Mouse (Mus musculus) embryonic facial prominence, embryonic 12.5 days (tissue): ENCODE measurements around the gene Zfp787. TPM values are rescaled to one million over a fixed set of nuclear protein-coding genes. Genes with fewer than 3 reads are reported as not detected.
"Not testable (repeated sequence)": the region's sequence is repeated elsewhere in the genome, so short reads cannot be mapped to it uniquely, and the experiment has no call there.

ENCODE experiments used
- ATAC-seq: fragments of 200-750 bp; cut with Nextera tagmentation; 2 replicates; pipeline ENCODE4 v1.8.0; 2017; ENCODE audit not compliant: insufficient number of reproducible peaks, insufficient read depth, low FRiP score, low TSS enrichment
- H3K27ac ChIP-seq: fragments of 300-500 bp; sonication (generic); 2 replicates; pipeline ENCODE4 v1.5.1; 2016; ENCODE audit warnings: mild to moderate bottlenecking
- H3K27me3 ChIP-seq: fragments of 300-500 bp; sonication (generic); 2 replicates; pipeline ENCODE4 v1.6.1; 2016; ENCODE audit warnings: mild to moderate bottlenecking, moderate library complexity
- H3K36me3 ChIP-seq: fragments of 300-500 bp; sonication (generic); 2 replicates; pipeline ENCODE4 v1.6.1; 2016; ENCODE audit warnings: mild to moderate bottlenecking
- H3K4me1 ChIP-seq: fragments of 300-500 bp; sonication (generic); 2 replicates; pipeline ENCODE4 v1.6.1; 2016
- H3K4me2 ChIP-seq: fragments of 300-500 bp; sonication (generic); replicated peaks from 2 replicates; pipeline ENCODE4 v1.6.1; 2016; ENCODE audit warnings: mild to moderate bottlenecking, moderate library complexity
- H3K4me3 ChIP-seq: fragments of 300-500 bp; sonication (generic); 2 replicates; pipeline ENCODE4 v1.5.1; 2016; ENCODE audit warnings: mild to moderate bottlenecking
- H3K9ac ChIP-seq: fragments of 300-500 bp; sonication (generic); 2 replicates; pipeline ENCODE4 v1.6.1; 2016; ENCODE audit warnings: mild to moderate bottlenecking, moderate library complexity
- H3K9me3 ChIP-seq: fragments of 300-500 bp; sonication (generic); 2 replicates; pipeline ENCODE4 v1.6.1; 2016; ENCODE audit warnings: mild to moderate bottlenecking, moderate library complexity
- WGBS: fragments of 180-500 bp; shearing (Covaris S2); methylation state at CpG from one replicate; pipeline ENCODE4 v1.1.7; 2016; 5-methylcytosine and 5-hydroxymethylcytosine counted together
- polyA plus RNA-seq: library from polyadenylated mRNA; unstranded; fragments of >200 nt; fragmentation: Nextera tagmentation; extraction: Ambion mirVana; gene quantifications from 2 replicates; pipeline ENCODE4 v1.2.1, GENCODE M21; 2016

The Zfp787 gene
- polyA plus RNA-seq, 1 experiment from 2014 or later, result 31.9 TPM

DNA sequence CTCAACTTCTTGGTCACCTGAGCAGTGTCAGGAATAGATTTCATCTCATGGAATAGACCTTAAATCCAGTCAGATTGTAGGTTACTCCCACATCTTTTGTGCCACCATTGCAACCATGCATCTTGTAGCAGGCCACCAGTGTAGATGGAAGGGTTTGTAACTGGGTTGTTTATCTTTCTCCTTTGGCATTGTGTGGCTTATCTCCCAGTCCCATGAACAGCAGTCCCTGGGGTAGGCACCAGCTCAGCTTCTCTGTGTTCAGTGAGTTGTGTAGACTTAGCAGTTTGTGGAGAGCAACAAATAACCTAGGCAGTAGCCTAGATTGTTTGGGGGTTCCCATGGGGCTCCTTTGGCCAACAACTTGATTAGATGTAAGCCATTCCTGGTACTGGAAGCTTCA is 27.1 kb upstream of the Zfp787 start:
- no peak for ATAC-seq
- Histone ChIP-seq H3K4me1 (no peaks in the 10 kb centered on the region), H3K27ac (no peak overlapping the region), H3K9ac (no peak overlapping the region), H3K9me3 (no peaks in the 10 kb centered on the region), H3K36me3 (peaks cover 66% of the 10 kb centered on the region), H3K4me2 (no peak overlapping the region), H3K4me3 (no peak overlapping the region), H3K27me3 (no peaks in the 10 kb centered on the region)

DNA sequence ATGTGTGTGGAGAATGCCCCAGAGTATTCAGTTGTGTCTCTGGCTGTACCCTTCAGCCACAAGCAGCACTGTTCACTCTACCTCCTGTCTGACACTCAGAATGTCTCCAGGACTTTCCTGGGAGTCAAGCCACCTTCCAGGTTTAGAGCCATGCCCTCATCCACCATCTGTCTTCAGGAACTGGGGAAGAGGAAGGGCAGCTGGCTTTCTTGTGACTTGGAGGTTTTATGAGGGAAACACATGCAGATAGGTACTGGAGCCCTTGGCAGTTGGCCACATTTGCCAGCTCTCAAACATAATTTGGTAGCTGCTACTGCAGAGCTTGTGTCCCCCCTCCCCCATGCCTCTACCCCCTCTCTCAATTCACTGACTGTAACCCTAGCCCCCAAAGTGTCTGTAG is 23.2 kb upstream of the Zfp787 start:
- no peak for ATAC-seq
- Histone ChIP-seq H3K36me3 (peaks cover 39% of the 10 kb centered on the region), H3K4me1 (no peaks in the 10 kb centered on the region), H3K9ac (no peak overlapping the region), H3K27me3 (no peaks in the 10 kb centered on the region), H3K4me2 (no peak overlapping the region), H3K4me3 (no peak overlapping the region), H3K9me3 (no peaks in the 10 kb centered on the region), H3K27ac (no peak overlapping the region)

DNA sequence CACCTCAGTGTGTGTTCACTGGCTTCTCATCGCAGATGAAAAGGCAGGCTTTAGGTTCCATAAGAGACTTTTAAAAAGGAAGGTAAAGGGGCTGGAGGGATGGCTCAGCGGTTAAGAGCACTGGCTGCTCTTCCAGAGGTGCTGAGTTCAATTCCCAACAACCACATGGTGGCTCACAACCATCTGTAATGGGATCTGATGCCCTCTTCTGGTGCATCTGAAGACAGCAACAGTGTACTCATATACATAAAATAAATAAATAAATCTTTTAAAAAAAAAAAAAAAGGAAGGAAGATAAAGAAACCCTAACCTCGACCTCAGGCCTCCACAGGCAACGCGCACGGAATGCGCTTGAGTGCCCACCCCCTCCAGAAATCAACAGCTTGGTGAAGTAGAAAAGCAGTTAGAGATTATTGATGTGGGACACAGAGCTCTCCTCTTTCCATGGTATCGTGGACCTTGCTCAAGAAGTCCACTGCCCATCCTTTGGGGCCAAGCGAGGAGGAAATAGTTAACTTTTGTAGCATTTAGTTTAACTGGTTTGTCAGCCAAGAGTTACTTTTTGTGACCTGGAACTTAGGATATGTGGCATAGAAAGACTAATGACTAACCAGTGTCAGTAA is 18.7 kb upstream of the Zfp787 start:
- H3K27ac ChIP-seq, H3K9ac ChIP-seq, H3K4me2 ChIP-seq, H3K27me3 ChIP-seq, ATAC-seq, H3K9me3 ChIP-seq, H3K4me3 ChIP-seq, H3K4me1 ChIP-seq: not testable (repeated sequence)
- H3K36me3 ChIP-seq, result peaks cover 21% of the 10 kb centered on the region
- WGBS, result 91% methylated on average over 9 of the region's 9 CpGs

DNA sequence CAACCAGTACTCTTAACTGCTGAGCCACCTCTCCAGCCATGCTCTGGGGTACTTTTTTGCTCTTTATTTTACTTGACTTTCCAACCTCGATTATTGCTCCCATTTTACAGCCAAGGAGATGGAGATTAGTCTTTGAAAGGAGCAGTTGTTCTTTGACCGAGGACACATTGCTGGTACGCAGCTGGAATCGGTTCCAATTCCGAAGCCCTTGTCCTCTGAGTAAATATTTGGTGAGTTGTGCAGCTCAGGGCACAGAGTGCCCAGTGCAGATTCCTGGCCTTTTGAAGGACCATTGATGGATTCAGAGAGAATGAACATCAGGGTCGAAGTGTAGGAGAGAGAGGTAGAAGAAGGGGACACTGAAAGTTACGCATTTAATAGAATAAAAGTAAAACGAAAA is 18.1 kb upstream of the Zfp787 start:
- WGBS, result 86% methylated on average over 8 of the region's 8 CpGs
- no peak for ATAC-seq
- H3K4me3 ChIP-seq, result no peak overlapping the region

DNA sequence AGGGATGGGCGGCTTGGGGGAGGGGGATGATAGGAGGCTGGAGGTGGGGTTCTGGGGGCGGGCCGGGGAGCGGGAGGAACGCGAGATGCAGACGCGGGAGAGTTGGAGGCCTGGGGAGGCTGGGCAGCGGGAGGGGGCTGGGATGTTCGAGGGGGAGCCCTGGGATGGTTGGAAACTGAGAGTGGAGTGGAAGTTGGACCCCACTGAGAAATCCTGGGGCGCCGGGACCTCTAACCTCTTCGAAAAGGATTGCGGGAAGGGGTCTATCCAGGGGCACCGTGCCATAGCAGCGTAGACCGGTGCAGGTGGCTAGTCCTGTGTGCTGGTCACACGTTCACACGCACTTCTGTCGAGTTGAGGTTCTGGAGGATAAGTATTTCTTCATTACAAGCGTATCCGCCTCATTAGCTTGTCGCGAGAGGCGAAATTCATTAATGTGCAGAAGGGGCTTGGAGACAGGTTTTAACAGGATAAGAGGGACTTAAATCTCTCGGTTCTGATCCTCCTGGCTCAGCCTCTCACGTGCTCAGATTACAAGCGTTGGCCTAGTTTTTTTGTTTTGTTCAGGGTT is 17.0 kb upstream of the Zfp787 start:
- H3K4me3 ChIP-seq, result peak overlapping the region; percentile 68
- ATAC-seq, result peak; percentile 31
- peak overlapping the region; percentile 72 for H3K9ac ChIP-seq
- under 1% methylated on average over 28 of the region's 28 CpGs for WGBS
- H3K27me3 ChIP-seq, result no peaks in the 10 kb centered on the region
- peak overlapping the region; percentile 67 for H3K4me2 ChIP-seq
- peaks cover 11% of the 10 kb centered on the region for H3K36me3 ChIP-seq
- H3K27ac ChIP-seq, result peak overlapping the region; percentile 63
- peaks cover 7% of the 10 kb centered on the region; the same call in 1 of the 2 replicates for H3K4me1 ChIP-seq
- no peaks in the 10 kb centered on the region for H3K9me3 ChIP-seq

More for the DNA sequence above, 18.1 kb upstream of the Zfp787 start:
- no peak overlapping the region for H3K27ac ChIP-seq
- H3K9me3 ChIP-seq, result no peaks in the 10 kb centered on the region
- H3K27me3 ChIP-seq, result no peaks in the 10 kb centered on the region
- H3K9ac ChIP-seq, result no peak overlapping the region
- peaks cover 17% of the 10 kb centered on the region for H3K36me3 ChIP-seq
- H3K4me2 ChIP-seq, result no peak overlapping the region
- H3K4me1 ChIP-seq, result peaks cover 7% of the 10 kb centered on the region; the same call in 1 of the 2 replicates

DNA sequence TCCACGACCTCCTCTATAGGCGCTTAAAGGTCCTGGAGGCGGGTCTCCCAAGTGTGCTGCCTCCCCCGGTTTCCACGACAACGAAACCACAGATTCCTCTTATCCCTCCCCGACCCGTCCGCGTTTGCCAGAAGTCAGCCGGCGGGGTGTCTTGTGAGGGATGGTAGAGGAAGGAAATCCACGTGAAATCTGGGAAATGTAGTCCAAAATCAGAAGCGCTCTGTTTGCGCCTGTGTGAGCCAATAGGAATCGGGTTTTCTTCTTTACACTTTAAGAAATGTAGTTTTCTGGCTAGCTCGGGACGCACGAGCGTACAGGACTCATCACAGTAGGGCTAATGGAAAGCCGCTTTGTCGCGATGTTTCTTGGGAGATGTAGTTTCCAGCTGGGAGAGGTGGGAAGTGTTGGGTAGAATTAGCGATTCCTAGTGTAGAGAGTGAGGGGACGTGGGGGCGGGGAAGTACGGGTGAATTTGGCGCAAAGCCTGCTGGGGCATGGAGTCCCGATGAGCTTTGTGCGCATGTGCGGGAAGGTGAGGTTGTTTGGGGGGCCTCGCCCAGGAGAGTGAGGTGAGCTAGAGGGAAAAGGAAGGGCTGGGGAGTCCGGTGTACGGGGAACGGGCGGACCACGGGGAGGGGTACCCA is 16.3 kb upstream of the Zfp787 start, which contains the start of gene Zfp444:
Zfp444 (plus strand) TSS at position 221 of the 644 bp plus-strand sequence.
- peak within 1 kb of the TSS; percentile 68 for H3K27ac ChIP-seq
- ATAC-seq, result peak; percentile 99
- H3K4me3 ChIP-seq, result peak within 1 kb of the TSS; percentile 68
- no peaks in the 10 kb centered on the region for H3K27me3 ChIP-seq
- peak within 1 kb of the TSS; percentile 72 for H3K9ac ChIP-seq
- peak within 1 kb of the TSS; percentile 67 for H3K4me2 ChIP-seq
- peaks cover 7% of the 10 kb centered on the region; the same call in 1 of the 2 replicates for H3K4me1 ChIP-seq
- H3K9me3 ChIP-seq, result no peaks in the 10 kb centered on the region
- peaks cover 11% of the 10 kb centered on the region for H3K36me3 ChIP-seq
- 1% methylated on average over 37 of the region's 37 CpGs for WGBS

DNA sequence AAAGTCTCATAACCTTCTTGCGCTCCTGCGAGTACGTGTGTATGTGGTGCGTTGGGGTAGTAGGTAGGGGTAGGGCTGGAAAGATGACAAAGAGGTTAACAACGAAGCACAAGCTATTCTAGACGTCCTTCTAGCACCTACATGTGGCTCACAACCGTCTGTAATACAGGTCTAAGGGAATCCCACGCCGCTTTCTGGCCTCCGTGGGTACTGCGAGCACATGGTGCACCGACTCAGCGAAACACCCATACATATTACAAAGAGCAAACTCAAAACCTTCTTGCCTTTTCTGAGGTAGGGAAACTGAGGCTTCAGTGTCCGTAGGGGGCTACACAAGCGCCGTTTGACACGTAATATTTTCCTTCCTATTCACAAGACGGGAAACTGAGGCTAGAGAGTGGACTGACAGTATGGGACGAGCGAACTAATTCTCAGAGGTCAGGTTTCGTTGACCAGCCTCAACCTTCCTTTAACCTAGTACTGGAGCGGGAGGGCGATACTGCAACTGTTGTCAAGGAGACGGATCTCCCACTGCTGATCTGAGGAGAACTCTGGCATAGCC is 15.7 kb upstream of the Zfp787 start:
- WGBS, result 1% methylated on average over 24 of the region's 24 CpGs
- peak; percentile 6; the same call in 1 of the 2 replicates for ATAC-seq
- Histone ChIP-seq H3K9ac (peak overlapping the region; percentile 39), H3K4me1 (peaks cover 7% of the 10 kb centered on the region; the same call in 1 of the 2 replicates), H3K27ac (peak overlapping the region; percentile 68), H3K4me3 (peak overlapping the region; percentile 68), H3K36me3 (peaks cover 11% of the 10 kb centered on the region), H3K9me3 (no peaks in the 10 kb centered on the region), H3K27me3 (no peaks in the 10 kb centered on the region), H3K4me2 (peak overlapping the region; percentile 67)

DNA sequence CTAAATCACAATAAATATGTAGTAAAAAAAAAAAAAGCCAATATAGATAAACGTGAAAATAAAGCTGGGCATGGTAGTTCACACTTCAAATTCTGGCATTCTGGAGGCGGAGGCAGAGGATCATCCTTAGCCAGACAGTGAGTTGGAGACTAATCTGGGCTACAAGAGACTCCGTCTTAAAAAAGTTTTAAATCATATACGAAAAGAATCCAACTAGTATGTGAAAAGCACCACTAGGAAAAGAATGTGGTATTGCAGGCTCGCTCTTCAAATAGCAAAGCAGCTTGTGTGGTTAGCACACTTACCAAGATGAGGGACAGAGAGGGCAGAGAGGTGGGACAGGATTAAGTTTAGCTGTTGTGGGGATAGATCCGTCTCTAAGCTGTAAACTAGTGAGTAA is 15.1 kb upstream of the Zfp787 start:
- H3K4me2 ChIP-seq, result peak overlapping the region; percentile 67
- H3K4me3 ChIP-seq, result 0 out of 2 replicates have a peak overlapping the region, but pooled peaks have one; percentile 68
- H3K27me3 ChIP-seq, result no peaks in the 10 kb centered on the region
- H3K9ac ChIP-seq, result no peak overlapping the region
- no peak overlapping the region; the same call in 1 of the 2 replicates for H3K27ac ChIP-seq
- no peak for ATAC-seq
- peaks cover 7% of the 10 kb centered on the region; the same call in 1 of the 2 replicates for H3K4me1 ChIP-seq
- H3K36me3 ChIP-seq, result peaks cover 11% of the 10 kb centered on the region
- WGBS, result 48% methylated on average over 6 of the region's 6 CpGs
- no peaks in the 10 kb centered on the region for H3K9me3 ChIP-seq

DNA sequence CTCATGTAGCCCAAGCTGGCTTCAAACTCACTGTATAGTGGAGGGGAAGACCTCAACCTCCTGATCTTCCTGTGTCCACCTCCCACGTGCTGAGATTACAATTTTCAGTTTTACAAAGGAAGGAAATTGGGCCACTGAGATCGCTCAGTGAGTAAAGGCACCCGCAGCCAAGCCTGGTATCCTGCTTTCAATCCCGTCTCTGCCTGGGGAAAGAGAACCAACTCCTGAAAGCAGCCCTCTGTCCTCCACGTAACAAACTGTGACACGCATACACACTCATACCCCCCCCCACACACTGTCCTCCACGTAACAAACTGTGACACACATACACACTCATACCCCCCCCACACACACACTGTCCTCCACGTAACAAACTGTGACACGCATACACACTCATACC is 14.6 kb upstream of the Zfp787 start:
- Histone ChIP-seq H3K27ac (no peak overlapping the region), H3K9ac (no peak overlapping the region), H3K36me3 (peaks cover 6% of the 10 kb centered on the region), H3K4me3 (no peak overlapping the region), H3K4me1 (peaks cover 7% of the 10 kb centered on the region; the same call in 1 of the 2 replicates), H3K4me2 (no peak overlapping the region), H3K9me3 (no peaks in the 10 kb centered on the region), H3K27me3 (no peaks in the 10 kb centered on the region)
- 80% methylated on average over 9 of the region's 9 CpGs for WGBS
- ATAC-seq, result no peak

DNA sequence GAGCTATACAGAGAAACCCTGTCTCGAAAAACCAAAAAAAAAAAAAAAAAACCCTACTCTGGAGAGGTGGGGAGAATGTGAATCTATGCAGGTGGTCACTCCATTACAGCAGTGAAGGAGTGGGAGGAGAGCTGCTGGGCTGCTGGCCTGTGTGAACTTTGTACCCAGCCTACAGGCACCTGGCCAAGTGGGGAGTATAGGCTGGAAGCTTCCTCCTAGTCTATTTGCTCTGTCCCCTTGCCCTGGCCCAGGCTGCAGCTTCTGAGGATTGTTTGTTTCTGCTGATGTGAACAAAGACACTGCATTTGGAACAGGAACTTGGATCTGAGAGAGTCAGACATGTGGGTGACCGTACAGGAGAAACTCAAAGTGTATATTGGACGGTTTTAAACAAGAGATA is 13.6 kb upstream of the Zfp787 start:
- Histone ChIP-seq H3K36me3 (peaks cover 5% of the 10 kb centered on the region; the same call in 1 of the 2 replicates), H3K9me3 (no peaks in the 10 kb centered on the region), H3K9ac (no peak overlapping the region), H3K4me1 (peaks cover 7% of the 10 kb centered on the region; the same call in 1 of the 2 replicates), H3K27me3 (no peaks in the 10 kb centered on the region), H3K4me2 (no peak overlapping the region), H3K27ac (no peak overlapping the region), H3K4me3 (no peak overlapping the region)
- WGBS, result 80% methylated on average over 3 of the region's 3 CpGs
- no peak for ATAC-seq

DNA sequence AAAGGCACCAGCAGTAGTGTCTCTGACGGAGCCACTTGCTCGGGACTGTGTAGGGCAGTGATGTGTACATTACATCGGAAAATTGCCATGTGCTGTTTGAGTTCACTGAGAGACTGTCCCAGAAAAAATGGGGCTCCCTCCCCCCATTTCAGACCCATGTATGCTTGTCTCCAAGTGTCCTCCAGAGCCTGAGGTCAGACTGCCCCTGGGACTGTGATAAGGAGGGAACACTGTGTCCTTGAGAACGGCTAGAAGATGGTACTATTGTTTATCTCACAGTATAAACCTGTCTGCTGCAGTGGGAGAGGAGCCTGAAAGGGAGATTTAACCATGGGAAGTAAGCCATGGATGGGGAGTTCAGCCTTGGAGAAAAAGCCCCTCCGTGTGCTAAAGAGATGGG is 8.9 kb upstream of the Zfp787 start:
- Histone ChIP-seq H3K27ac (no peak overlapping the region), H3K4me2 (no peak overlapping the region), H3K4me3 (no peak overlapping the region), H3K9ac (no peak overlapping the region), H3K36me3 (no peaks in the 10 kb centered on the region), H3K9me3 (no peaks in the 10 kb centered on the region), H3K4me1 (no peaks in the 10 kb centered on the region), H3K27me3 (no peaks in the 10 kb centered on the region)
- WGBS, result 58% methylated on average over 5 of the region's 5 CpGs
- ATAC-seq, result no peak
